31 mouse cellular contexts compared by ENCODE assay signal in the genomic region with DNA sequence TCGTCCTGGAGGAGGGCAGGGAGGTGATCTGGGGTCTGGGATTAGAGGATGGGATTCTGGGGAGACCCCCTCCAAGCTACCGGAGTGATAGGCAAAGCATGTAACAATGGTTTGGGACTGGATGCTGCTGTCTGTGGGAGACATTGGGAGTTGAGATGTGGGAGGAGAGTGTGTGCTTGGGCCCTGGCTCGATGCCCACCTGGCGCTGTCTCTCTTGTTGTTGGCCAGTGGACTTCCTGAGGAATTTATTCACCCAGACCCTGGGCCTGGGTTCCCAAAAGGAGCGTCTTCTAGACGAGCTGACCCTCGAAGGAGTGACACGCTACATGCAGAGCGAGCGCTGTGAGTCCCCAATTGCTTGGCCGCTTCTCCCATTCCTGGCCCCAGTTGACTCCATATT. TPM values are rescaled to one million over a fixed set of nuclear protein-coding genes. Genes with fewer than 3 reads are reported as not detected.
DNase-seq lines count a peak whose midpoint lies in the region.
"Had no signal": no experiment of that assay in that cellular context is flagged by ENCODE, and none has a peak within 500 bp of the region (broad histone marks: within the 10 kb centered on the region; RNA-seq: fewer than 3 reads in every experiment).

No protein-coding gene starts in this region.

- peak; percentile 36 for DNase-seq in adrenal gland, postnatal 14 days
- DNase-seq in adrenal gland, adult 2 months: no peak
- DNase-seq in heart, postnatal 4 days: peak; percentile 50
- no peak for DNase-seq in heart, adult 18-20 months
- DNase-seq in left cerebral cortex, postnatal 4 days: peak; percentile 44
- DNase-seq in left cerebral cortex, adult 11 months (ENCODE audit: low spot score): no peak
- peak; percentile 22 for DNase-seq in Muller cell, postnatal 12 days (ENCODE audit: inconsistent ontology term)
- DNase-seq: cerebellum, adult 9-10 months; forebrain, postnatal 0 days; liver, embryonic 13.5 days; lung, adult 2 months; lung, postnatal 36 days; right cerebral cortex, postnatal 4 days; thymus, postnatal 4 days had no signal

- intact Hi-C loops in left cerebral cortex, postnatal 4 days (cut with DNase I): no loop called here

RNA-seq across cellular contexts. Expression of a gene that starts 4.6 kb away (rescaled TPM):
- total RNA-seq in adrenal gland, postnatal 14 days (2021): 38.5 and 43.0 TPM in 2 replicates
- 10 to 100 TPM; 38.0 to 62.9 TPM for total RNA-seq in adrenal gland, adult 2 months (2021)
- 97.6 and 122 TPM in 2 replicates for polyA plus RNA-seq in adrenal gland, adult 2 months (2012; rRNA removed)
- total RNA-seq in heart, postnatal 4 days (2021): 10 to 100 TPM; 14.4 to 14.5 TPM
- 10 to 100 TPM; 25.8 to 26.8 TPM for total RNA-seq in heart, adult 18-20 months (2021)
- 10 to 100 TPM; 35.3 to 35.6 TPM for total RNA-seq in left cerebral cortex, postnatal 4 days (2021)

RNA-seq across cellular contexts. Expression of a gene that starts 5.3 kb away (rescaled TPM):
- 66.5 and 78.3 TPM in 2 replicates for total RNA-seq in adrenal gland, postnatal 14 days (2021)
- total RNA-seq in adrenal gland, adult 2 months (2021): 10 to 100 TPM; 86.0 to 87.0 TPM
- polyA plus RNA-seq in adrenal gland, adult 2 months (2012; rRNA removed): 57.3 and 59.0 TPM in 2 replicates
- 10 to 100 TPM; 56.4 to 58.3 TPM for total RNA-seq in heart, postnatal 4 days (2021)
- 10 to 100 TPM; 84.3 to 88.4 TPM for total RNA-seq in heart, adult 18-20 months (2021)
- total RNA-seq in left cerebral cortex, postnatal 4 days (2021): 10 to 100 TPM; 91.5 to 99.9 TPM

RNA-seq across cellular contexts. Expression of a gene that starts 15.9 kb away (rescaled TPM):
- not detected in 2 replicates for total RNA-seq in adrenal gland, postnatal 14 days (2021)
- total RNA-seq in adrenal gland, adult 2 months (2021): not detected
- polyA plus RNA-seq in adrenal gland, adult 2 months (2012; rRNA removed): not detected in 2 replicates
- not detected for total RNA-seq in heart, postnatal 4 days (2021)
- not detected for total RNA-seq in heart, adult 18-20 months (2021)
- under 1 TPM in 1 of 2 experiments, not detected in 1; 0.68 TPM for total RNA-seq in left cerebral cortex, postnatal 4 days (2021)
- total RNA-seq: adrenal gland, postnatal 4 days; common myeloid progenitor, adult 5-6 weeks; forebrain, postnatal 0 days; G1E; gastrocnemius, adult 8-10 months; gastrocnemius, postnatal 4 days; hematopoietic stem cell, adult 5-6 weeks; megakaryocyte, adult 5-6 weeks; neutrophil, adult 5-6 weeks had no signal
- polyA plus RNA-seq: erythroblast, embryonic 14.5 days; forebrain, embryonic 11.5 days; G1E; heart, embryonic 16.5 days; intestine, postnatal 0 days; kidney, postnatal 0 days; liver, embryonic 13.5 days; lung, adult 2 months; midbrain, embryonic 11.5 days; Patski; spleen, adult 2 months; stomach, postnatal 0 days had no signal

RNA-seq across cellular contexts. Expression of a gene that starts 16.9 kb away (rescaled TPM):
- 3.1 and 7.3 TPM in 2 replicates for total RNA-seq in adrenal gland, postnatal 14 days (2021)
- 1 to 10 TPM; 2.9 to 3.7 TPM for total RNA-seq in adrenal gland, adult 2 months (2021)
- 3.0 and 4.1 TPM in 2 replicates for polyA plus RNA-seq in adrenal gland, adult 2 months (2012; rRNA removed)
- total RNA-seq in heart, postnatal 4 days (2021): 1 to 10 TPM; 1.1 to 1.8 TPM
- 1 to 10 TPM; 1.5 to 3.4 TPM for total RNA-seq in heart, adult 18-20 months (2021)
- 1 to 10 TPM; 1.5 to 1.6 TPM for total RNA-seq in left cerebral cortex, postnatal 4 days (2021)

RNA-seq across cellular contexts. Expression of a gene that starts 30.1 kb away (rescaled TPM):
- 17.6 and 18.9 TPM in 2 replicates for total RNA-seq in adrenal gland, postnatal 14 days (2021)
- 10 to 100 TPM; 16.5 to 21.2 TPM for total RNA-seq in adrenal gland, adult 2 months (2021)
- 42.6 and 43.0 TPM in 2 replicates for polyA plus RNA-seq in adrenal gland, adult 2 months (2012; rRNA removed)
- 10 to 100 TPM; 19.3 to 19.9 TPM for total RNA-seq in heart, postnatal 4 days (2021)
- total RNA-seq in heart, adult 18-20 months (2021): 10 to 100 TPM; 14.7 to 15.5 TPM
- 10 to 100 TPM; 11.9 to 13.3 TPM for total RNA-seq in left cerebral cortex, postnatal 4 days (2021)

Comparison
In these comparisons a context has a peak if more than half of its experiments do, and no peak if none do; other contexts are left out.
1. DNase-seq: peak in adrenal gland, postnatal 14 days (single experiment), heart, postnatal 4 days (single experiment), left cerebral cortex, postnatal 4 days (single experiment) and Muller cell, postnatal 12 days (single experiment); none in adrenal gland, adult 2 months (single experiment), heart, adult 18-20 months (0 of 2) and left cerebral cortex, adult 11 months (single experiment).